Comparison of ENCODE assay signal across 7 mouse cellular contexts in the genomic region with DNA sequence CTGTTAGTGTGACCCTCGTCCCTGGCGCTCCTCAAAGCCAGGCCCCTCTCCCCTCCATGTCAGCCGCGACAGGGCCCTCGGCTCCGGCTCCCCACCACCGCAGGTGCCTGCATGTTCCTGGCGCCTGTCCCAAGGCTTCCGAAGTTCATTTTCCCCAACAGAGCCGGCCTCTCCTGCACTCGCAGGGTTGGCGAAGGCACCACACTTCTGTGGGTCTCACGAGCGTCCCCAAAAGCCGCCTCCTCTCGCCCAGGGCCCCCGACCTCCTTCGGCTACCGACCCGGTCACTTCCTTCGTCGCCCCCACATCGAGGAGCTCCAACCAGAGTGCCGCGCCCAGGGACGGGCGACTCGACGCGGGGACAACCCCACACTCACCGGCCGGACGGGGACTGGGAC. TPM values are rescaled to one million over a fixed set of nuclear protein-coding genes. Genes with fewer than 3 reads are reported as not detected.
DNase-seq lines count a peak whose midpoint lies in the region; ATAC-seq lines count a peak whose summit lies in the region.

No protein-coding gene starts in this region.

- no peaks in the 10 kb centered on the region for H3K27me3 ChIP-seq in neural tube, embryonic 11.5 days (ENCODE audit: control insufficient read depth, insufficient read depth, low read length)
- H3K27me3 ChIP-seq in embryonic facial prominence, embryonic 10.5 days (replicated peaks; ENCODE audit: low read depth, poor library complexity, severe bottlenecking): no peaks in the 10 kb centered on the region
- no peaks in the 10 kb centered on the region for H3K27me3 ChIP-seq in heart, embryonic 15.5 days
- no peaks in the 10 kb centered on the region for H3K27me3 ChIP-seq in limb, embryonic 13.5 days
- H3K27me3 ChIP-seq in neural tube, embryonic 15.5 days (replicated peaks): no peaks in the 10 kb centered on the region

- under 1% methylated on average over 33 of the region's 33 CpGs for WGBS in neural tube, embryonic 11.5 days
- under 1% methylated on average over 33 of the region's 33 CpGs for WGBS in embryonic facial prominence, embryonic 10.5 days
- under 1% methylated on average over 33 of the region's 33 CpGs for WGBS in heart, embryonic 15.5 days
- under 1% methylated on average over 33 of the region's 33 CpGs for WGBS in limb, embryonic 13.5 days
- WGBS in neural tube, embryonic 15.5 days: under 1% methylated on average over 33 of the region's 33 CpGs

- peak overlapping the region; percentile 97 for H3K4me3 ChIP-seq in neural tube, embryonic 11.5 days (ENCODE audit: low read depth, low read length)
- peak overlapping the region; percentile 98 for H3K4me3 ChIP-seq in embryonic facial prominence, embryonic 10.5 days
- H3K4me3 ChIP-seq in heart, embryonic 15.5 days: peak overlapping the region; percentile 99
- peak overlapping the region; percentile 93 for H3K4me3 ChIP-seq in limb, embryonic 13.5 days
- H3K4me3 ChIP-seq in neural tube, embryonic 15.5 days (replicated peaks): peak overlapping the region; percentile 95

- H3K4me1 ChIP-seq in neural tube, embryonic 11.5 days (ENCODE audit: control insufficient read depth, insufficient read depth, low read length): peaks cover 10% of the 10 kb centered on the region
- H3K4me1 ChIP-seq in embryonic facial prominence, embryonic 10.5 days: peaks cover 28% of the 10 kb centered on the region
- H3K4me1 ChIP-seq in heart, embryonic 15.5 days (replicated peaks): peaks cover 29% of the 10 kb centered on the region
- H3K4me1 ChIP-seq in limb, embryonic 13.5 days: peaks cover 28% of the 10 kb centered on the region
- peaks cover 35% of the 10 kb centered on the region for H3K4me1 ChIP-seq in neural tube, embryonic 15.5 days

- DNase-seq in neural tube, embryonic 11.5 days (ENCODE audit: low spot score): no peak
- DNase-seq in neural tube, embryonic 10.5 days (ENCODE audit: extremely low spot score, low spot score): no peak
- DNase-seq in embryonic facial prominence, embryonic 10.5 days (ENCODE audit: low spot score): no peak
- no peak for DNase-seq in natural killer cell, adult 2 months (ENCODE audit: low spot score in 2 of 2)

- H3K36me3 ChIP-seq in neural tube, embryonic 11.5 days (ENCODE audit: control insufficient read depth, insufficient read depth, low read length): peaks cover 10% of the 10 kb centered on the region
- peaks cover 60% of the 10 kb centered on the region for H3K36me3 ChIP-seq in embryonic facial prominence, embryonic 10.5 days (replicated peaks)
- peaks cover 37% of the 10 kb centered on the region for H3K36me3 ChIP-seq in heart, embryonic 15.5 days
- peaks cover 47% of the 10 kb centered on the region for H3K36me3 ChIP-seq in limb, embryonic 13.5 days
- peaks cover 45% of the 10 kb centered on the region for H3K36me3 ChIP-seq in neural tube, embryonic 15.5 days

- H3K4me2 ChIP-seq in neural tube, embryonic 11.5 days (ENCODE audit: low read depth): peak overlapping the region; percentile 98
- peak overlapping the region; percentile 92 for H3K4me2 ChIP-seq in heart, embryonic 15.5 days
- peak overlapping the region; percentile 92 for H3K4me2 ChIP-seq in limb, embryonic 13.5 days (replicated peaks)
- H3K4me2 ChIP-seq in neural tube, embryonic 15.5 days: peak overlapping the region; percentile 97

- 0 out of 2 replicates have a peak overlapping the region, but pooled peaks have one; percentile 20 for H3K27ac ChIP-seq in neural tube, embryonic 11.5 days (ENCODE audit: low read depth, low read length)
- H3K27ac ChIP-seq in embryonic facial prominence, embryonic 10.5 days (replicated peaks): peak overlapping the region; percentile 90
- peak overlapping the region; percentile 79 for H3K27ac ChIP-seq in heart, embryonic 15.5 days
- peak overlapping the region; percentile 74 for H3K27ac ChIP-seq in limb, embryonic 13.5 days
- H3K27ac ChIP-seq in neural tube, embryonic 15.5 days (replicated peaks): peak overlapping the region; percentile 80

- ATAC-seq in neural tube, embryonic 11.5 days (ENCODE audit: insufficient read depth, low FRiP score, low TSS enrichment): no peak; the same call in 1 of the 2 replicates
- ATAC-seq in heart, embryonic 15.5 days (replicated peaks; ENCODE audit: insufficient number of reproducible peaks, insufficient read depth, low FRiP score, low read depth): no peak
- no peak for ATAC-seq in limb, embryonic 13.5 days (ENCODE audit: low FRiP score, low read depth)
- no peak; the same call in 1 of the 2 replicates for ATAC-seq in neural tube, embryonic 15.5 days (ENCODE audit: low FRiP score)

- H3K9me3 ChIP-seq in neural tube, embryonic 11.5 days (ENCODE audit: control insufficient read depth, low read length): no peaks in the 10 kb centered on the region
- no peaks in the 10 kb centered on the region for H3K9me3 ChIP-seq in embryonic facial prominence, embryonic 10.5 days
- H3K9me3 ChIP-seq in heart, embryonic 15.5 days (replicated peaks): no peaks in the 10 kb centered on the region
- H3K9me3 ChIP-seq in limb, embryonic 13.5 days: no peaks in the 10 kb centered on the region
- H3K9me3 ChIP-seq in neural tube, embryonic 15.5 days (replicated peaks): no peaks in the 10 kb centered on the region

- H3K9ac ChIP-seq in neural tube, embryonic 11.5 days (ENCODE audit: low read length): peak overlapping the region; percentile 93
- H3K9ac ChIP-seq in heart, embryonic 15.5 days: peak overlapping the region; percentile 97
- H3K9ac ChIP-seq in limb, embryonic 13.5 days: peak overlapping the region; percentile 98
- peak overlapping the region; percentile 95 for H3K9ac ChIP-seq in neural tube, embryonic 15.5 days (replicated peaks)

RNA-seq across cellular contexts. Expression of a gene that starts 0.5 kb away (rescaled TPM):
- polyA plus RNA-seq in neural tube, embryonic 11.5 days (2014; fragmentation: Nextera tagmentation; extraction: Ambion mirVana): 26.1 and 28.9 TPM in 2 replicates
- polyA plus RNA-seq in embryonic facial prominence, embryonic 10.5 days (2016; fragmentation: Nextera tagmentation; extraction: Ambion mirVana): 32.5 and 33.3 TPM in 2 replicates
- polyA plus RNA-seq in heart, embryonic 15.5 days (2015; fragmentation: Nextera tagmentation; extraction: Ambion mirVana): 10.0 and 13.8 TPM in 2 replicates
- polyA plus RNA-seq in limb, embryonic 13.5 days (2015; fragmentation: Nextera tagmentation; extraction: Ambion mirVana): 21.3 and 21.9 TPM in 2 replicates
- polyA plus RNA-seq in neural tube, embryonic 15.5 days (2015; fragmentation: Nextera tagmentation; extraction: Ambion mirVana): 22.4 and 22.8 TPM in 2 replicates

RNA-seq across cellular contexts. Expression of a gene that starts 1.1 kb away (rescaled TPM):
- 303 and 319 TPM in 2 replicates for polyA plus RNA-seq in neural tube, embryonic 11.5 days (2014; fragmentation: Nextera tagmentation; extraction: Ambion mirVana)
- polyA plus RNA-seq in embryonic facial prominence, embryonic 10.5 days (2016; fragmentation: Nextera tagmentation; extraction: Ambion mirVana): 283 and 288 TPM in 2 replicates
- 200 and 211 TPM in 2 replicates for polyA plus RNA-seq in heart, embryonic 15.5 days (2015; fragmentation: Nextera tagmentation; extraction: Ambion mirVana)
- 279 and 284 TPM in 2 replicates for polyA plus RNA-seq in limb, embryonic 13.5 days (2015; fragmentation: Nextera tagmentation; extraction: Ambion mirVana)
- polyA plus RNA-seq in neural tube, embryonic 15.5 days (2015; fragmentation: Nextera tagmentation; extraction: Ambion mirVana): 312 and 350 TPM in 2 replicates

RNA-seq across cellular contexts. Expression of a gene that starts 5.4 kb away (rescaled TPM):
- 7.0 and 7.6 TPM in 2 replicates for polyA plus RNA-seq in neural tube, embryonic 11.5 days (2014; fragmentation: Nextera tagmentation; extraction: Ambion mirVana)
- 9.6 and 9.7 TPM in 2 replicates for polyA plus RNA-seq in embryonic facial prominence, embryonic 10.5 days (2016; fragmentation: Nextera tagmentation; extraction: Ambion mirVana)
- polyA plus RNA-seq in heart, embryonic 15.5 days (2015; fragmentation: Nextera tagmentation; extraction: Ambion mirVana): 10.1 and 11.2 TPM in 2 replicates
- polyA plus RNA-seq in limb, embryonic 13.5 days (2015; fragmentation: Nextera tagmentation; extraction: Ambion mirVana): 11.7 and 13.4 TPM in 2 replicates
- 9.5 and 10.6 TPM in 2 replicates for polyA plus RNA-seq in neural tube, embryonic 15.5 days (2015; fragmentation: Nextera tagmentation; extraction: Ambion mirVana)

RNA-seq across cellular contexts. Expression of a gene that starts 5.5 kb away (rescaled TPM):
- 0.45 and 0.78 TPM in 2 replicates for polyA plus RNA-seq in neural tube, embryonic 11.5 days (2014; fragmentation: Nextera tagmentation; extraction: Ambion mirVana)
- polyA plus RNA-seq in embryonic facial prominence, embryonic 10.5 days (2016; fragmentation: Nextera tagmentation; extraction: Ambion mirVana): 1.5 and 1.6 TPM in 2 replicates
- polyA plus RNA-seq in heart, embryonic 15.5 days (2015; fragmentation: Nextera tagmentation; extraction: Ambion mirVana): 0.31 and 0.66 TPM in 2 replicates
- 0.91 and 1.1 TPM in 2 replicates for polyA plus RNA-seq in limb, embryonic 13.5 days (2015; fragmentation: Nextera tagmentation; extraction: Ambion mirVana)
- polyA plus RNA-seq in neural tube, embryonic 15.5 days (2015; fragmentation: Nextera tagmentation; extraction: Ambion mirVana): 1.0 and 1.5 TPM in 2 replicates

RNA-seq across cellular contexts. Expression of a gene that starts 11.1 kb away (rescaled TPM):
- polyA plus RNA-seq in neural tube, embryonic 11.5 days (2014; fragmentation: Nextera tagmentation; extraction: Ambion mirVana): 0.81 and 0.93 TPM in 2 replicates
- 0.40 and 0.69 TPM in 2 replicates for polyA plus RNA-seq in embryonic facial prominence, embryonic 10.5 days (2016; fragmentation: Nextera tagmentation; extraction: Ambion mirVana)
- 0.57 and 4.7 TPM in 2 replicates for polyA plus RNA-seq in heart, embryonic 15.5 days (2015; fragmentation: Nextera tagmentation; extraction: Ambion mirVana)
- polyA plus RNA-seq in limb, embryonic 13.5 days (2015; fragmentation: Nextera tagmentation; extraction: Ambion mirVana): 3.2 TPM in 1 of 2 replicates, not detected in the other
- 0.20 and 0.84 TPM in 2 replicates for polyA plus RNA-seq in neural tube, embryonic 15.5 days (2015; fragmentation: Nextera tagmentation; extraction: Ambion mirVana)

Comparison
In these comparisons a context has a peak if more than half of its experiments do, and no peak if none do; other contexts are left out.
1. H3K27ac ChIP-seq: peak in every context shown above with its lines; median percentile 90 in embryonic facial prominence, embryonic 10.5 days; 80 in neural tube, embryonic 15.5 days; 79 in heart, embryonic 15.5 days; 74 in limb, embryonic 13.5 days; 20 in neural tube, embryonic 11.5 days.